Mouse (Mus musculus): ENCODE data around the gene Cd72. TPM values are rescaled to one million over a fixed set of nuclear protein-coding genes. Genes with fewer than 3 reads are reported as not detected.

Cd72 gene
- polyA plus RNA-seq, 2 experiments: 1.3 to 4.4 TPM

GRCm38 (mm10) chr4:43418973-43419656 lies 35.3 kb downstream of the Cd72 start:
- Histone ChIP-seq H3K4me3 (replicated peaks; ENCODE audit: low read length) (no peak overlapping the region), H3K4me2 (replicated peaks; ENCODE audit: low read depth, low read length, severe bottlenecking) (no peak overlapping the region), H3K27ac (replicated peaks; ENCODE audit: low read depth, low read length) (no peak overlapping the region), H3K9ac (ENCODE audit: low read depth, low read length, severe bottlenecking) (no peak overlapping the region), H3K36me3 (ENCODE audit: control insufficient read depth, insufficient read depth, low read length) (peaks cover 66% of the 10 kb centered on the region), H3K9me3 (ENCODE audit: control insufficient read depth, low read length) (no peaks in the 10 kb centered on the region), H3K4me1 (ENCODE audit: control insufficient read depth, insufficient read depth, low read length) (no peaks in the 10 kb centered on the region), H3K27me3 (ENCODE audit: control insufficient read depth, insufficient read depth, low read length) (no peaks in the 10 kb centered on the region)
- WGBS: 62% methylated on average over 15 of the region's 15 CpGs
- no peak for DNase-seq (ENCODE audit: low spot score)
- TF ChIP-seq POLR2A (IDR thresholded peaks at IDR 0.05; ENCODE audit: borderline replicate concordance, extremely low read depth, insufficient read depth, insufficient read length): no peak
- ATAC-seq (ENCODE audit: low FRiP score, low read depth): no peak

GRCm38 (mm10) chr4:43418450-43418849 lies 36.0 kb downstream of the Cd72 start:
- H3K27ac ChIP-seq (replicated peaks; ENCODE audit: low read depth, low read length): no peak overlapping the region
- WGBS: 70% methylated on average over 4 of the region's 4 CpGs
- H3K27me3 ChIP-seq (ENCODE audit: control insufficient read depth, insufficient read depth, low read length): no peaks in the 10 kb centered on the region
- TF ChIP-seq POLR2A (IDR thresholded peaks at IDR 0.05; ENCODE audit: borderline replicate concordance, extremely low read depth, insufficient read depth, insufficient read length): no peak
- no peak overlapping the region for H3K4me2 ChIP-seq (replicated peaks; ENCODE audit: low read depth, low read length, severe bottlenecking)
- H3K4me1 ChIP-seq (ENCODE audit: control insufficient read depth, insufficient read depth, low read length): no peaks in the 10 kb centered on the region
- H3K36me3 ChIP-seq (ENCODE audit: control insufficient read depth, insufficient read depth, low read length): peaks cover 59% of the 10 kb centered on the region
- DNase-seq (ENCODE audit: low spot score) (no peak), ATAC-seq (ENCODE audit: low FRiP score, low read depth) (no peak)
- no peak overlapping the region for H3K4me3 ChIP-seq (replicated peaks; ENCODE audit: low read length)
- no peak overlapping the region for H3K9ac ChIP-seq (ENCODE audit: low read depth, low read length, severe bottlenecking)
- H3K9me3 ChIP-seq (ENCODE audit: control insufficient read depth, low read length): no peaks in the 10 kb centered on the region

DNA sequence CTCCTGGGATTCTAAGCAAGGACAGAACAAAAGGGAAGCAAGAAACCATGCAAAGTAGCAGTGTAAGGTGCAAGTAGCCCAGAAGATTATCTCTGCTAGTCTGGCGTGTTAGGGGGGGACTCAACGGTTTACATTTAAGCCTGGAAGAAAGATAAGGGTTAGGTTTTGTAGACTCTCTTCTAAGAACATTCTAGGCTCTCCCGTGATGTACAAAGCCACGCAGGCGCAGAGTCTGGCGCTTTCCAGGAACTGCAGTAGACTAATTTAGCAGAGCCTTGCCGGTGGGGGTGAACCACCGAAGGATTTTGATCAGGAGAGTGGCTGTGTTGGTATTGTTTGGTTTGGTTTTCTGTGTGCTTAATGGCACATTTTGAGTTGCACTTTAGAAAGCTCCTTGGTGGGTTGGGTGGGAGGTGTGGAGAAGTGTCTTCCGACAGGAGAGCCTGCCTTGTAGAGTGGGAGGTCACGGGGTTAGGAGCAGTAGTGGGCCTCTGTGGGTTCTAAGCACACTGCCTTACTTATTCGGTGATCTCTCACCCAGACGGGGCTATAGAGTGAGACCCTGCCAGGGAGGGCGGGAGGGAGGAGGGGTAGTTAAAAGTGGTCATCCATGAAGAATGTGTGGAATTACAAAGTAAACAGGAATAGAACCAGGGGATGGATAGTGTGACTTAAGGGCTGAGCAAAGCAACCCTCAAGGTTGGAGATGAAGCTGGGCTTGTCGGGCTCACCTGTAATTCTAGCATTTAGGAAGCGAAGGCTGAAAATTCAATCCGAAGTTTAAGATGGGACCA lies 37.0 kb downstream of the Cd72 start:
- no peak for DNase-seq (ENCODE audit: low spot score)
- TF ChIP-seq POLR2A (IDR thresholded peaks at IDR 0.05; ENCODE audit: borderline replicate concordance, extremely low read depth, insufficient read depth, insufficient read length): no peak
- Histone ChIP-seq H3K4me2 (replicated peaks; ENCODE audit: low read depth, low read length, severe bottlenecking) (no peak overlapping the region), H3K9me3 (ENCODE audit: control insufficient read depth, low read length) (no peaks in the 10 kb centered on the region), H3K4me3 (replicated peaks; ENCODE audit: low read length) (no peak overlapping the region), H3K27ac (replicated peaks; ENCODE audit: low read depth, low read length) (no peak overlapping the region), H3K27me3 (ENCODE audit: control insufficient read depth, insufficient read depth, low read length) (no peaks in the 10 kb centered on the region), H3K9ac (ENCODE audit: low read depth, low read length, severe bottlenecking) (no peak overlapping the region), H3K36me3 (ENCODE audit: control insufficient read depth, insufficient read depth, low read length) (peaks cover 49% of the 10 kb centered on the region), H3K4me1 (ENCODE audit: control insufficient read depth, insufficient read depth, low read length) (no peaks in the 10 kb centered on the region)
- no peak for ATAC-seq (ENCODE audit: low FRiP score, low read depth)
- 83% methylated on average over 16 of the region's 16 CpGs for WGBS

DNA sequence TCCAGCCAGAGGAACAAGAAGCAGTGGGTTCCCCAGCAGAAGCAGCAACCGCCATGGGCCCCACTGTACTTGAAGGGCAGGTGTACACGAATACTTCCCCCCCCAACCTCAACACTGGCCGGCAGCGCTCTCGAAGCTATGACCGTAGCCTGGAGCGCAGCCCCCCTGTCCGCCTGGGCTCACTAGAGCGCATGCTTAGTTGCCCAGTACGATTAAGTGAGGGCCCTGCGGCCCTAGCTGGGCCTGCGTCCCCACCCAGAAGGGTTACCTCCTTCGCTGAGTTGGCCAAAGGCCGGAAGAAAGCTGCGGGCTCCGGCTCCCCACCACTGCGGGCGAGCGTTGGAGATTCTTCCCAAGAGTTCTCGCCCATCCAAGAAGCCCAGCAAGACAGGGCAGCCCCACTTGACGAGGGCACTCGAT lies 38.3 kb downstream of the Cd72 start:
- H3K4me2 ChIP-seq (replicated peaks; ENCODE audit: low read depth, low read length, severe bottlenecking): no peak overlapping the region
- WGBS: 94% methylated on average over 22 of the region's 22 CpGs
- H3K4me1 ChIP-seq (ENCODE audit: control insufficient read depth, insufficient read depth, low read length): no peaks in the 10 kb centered on the region
- peaks cover 37% of the 10 kb centered on the region for H3K36me3 ChIP-seq (ENCODE audit: control insufficient read depth, insufficient read depth, low read length)
- H3K9me3 ChIP-seq (ENCODE audit: control insufficient read depth, low read length): no peaks in the 10 kb centered on the region
- no peak overlapping the region for H3K4me3 ChIP-seq (replicated peaks; ENCODE audit: low read length)
- H3K27ac ChIP-seq (replicated peaks; ENCODE audit: low read depth, low read length): no peak overlapping the region
- no peaks in the 10 kb centered on the region for H3K27me3 ChIP-seq (ENCODE audit: control insufficient read depth, insufficient read depth, low read length)
- DNase-seq (ENCODE audit: low spot score) (no peak), ATAC-seq (ENCODE audit: low FRiP score, low read depth) (no peak)
- no peak for TF ChIP-seq POLR2A (IDR thresholded peaks at IDR 0.05; ENCODE audit: borderline replicate concordance, extremely low read depth, insufficient read depth, insufficient read length)
- no peak overlapping the region for H3K9ac ChIP-seq (ENCODE audit: low read depth, low read length, severe bottlenecking)

- H3K4me1 ChIP-seq (ENCODE audit: control insufficient read depth, insufficient read depth, low read length): no peaks in the 10 kb centered on the region
- TF ChIP-seq POLR2A (IDR thresholded peaks at IDR 0.05; ENCODE audit: borderline replicate concordance, extremely low read depth, insufficient read depth, insufficient read length): no peak
- no peak overlapping the region for H3K9ac ChIP-seq (ENCODE audit: low read depth, low read length, severe bottlenecking)
- H3K36me3 ChIP-seq (ENCODE audit: control insufficient read depth, insufficient read depth, low read length): peaks cover 37% of the 10 kb centered on the region
- H3K4me3 ChIP-seq (replicated peaks; ENCODE audit: low read length): no peak overlapping the region
- no peaks in the 10 kb centered on the region for H3K27me3 ChIP-seq (ENCODE audit: control insufficient read depth, insufficient read depth, low read length)
- DNase-seq (ENCODE audit: low spot score) (no peak), ATAC-seq (ENCODE audit: low FRiP score, low read depth) (no peak)
- no peak overlapping the region for H3K4me2 ChIP-seq (replicated peaks; ENCODE audit: low read depth, low read length, severe bottlenecking)
- 88% methylated on average over 29 of the region's 29 CpGs for WGBS
- H3K9me3 ChIP-seq (ENCODE audit: control insufficient read depth, low read length): no peaks in the 10 kb centered on the region
- no peak overlapping the region for H3K27ac ChIP-seq (replicated peaks; ENCODE audit: low read depth, low read length)
Measured at GRCm38 (mm10) chr4:43415221-43416070, 39.0 kb downstream of the Cd72 start.

Measured in limb, embryonic 14.5 days (tissue).